Mouse (Mus musculus): ENCODE measurements around the gene Cuzd1. TPM values are rescaled to one million over a fixed set of nuclear protein-coding genes. Genes with fewer than 3 reads are reported as not detected.

Gene Cuzd1
- not detected in 2 replicates for polyA plus RNA-seq (2012)

DNA sequence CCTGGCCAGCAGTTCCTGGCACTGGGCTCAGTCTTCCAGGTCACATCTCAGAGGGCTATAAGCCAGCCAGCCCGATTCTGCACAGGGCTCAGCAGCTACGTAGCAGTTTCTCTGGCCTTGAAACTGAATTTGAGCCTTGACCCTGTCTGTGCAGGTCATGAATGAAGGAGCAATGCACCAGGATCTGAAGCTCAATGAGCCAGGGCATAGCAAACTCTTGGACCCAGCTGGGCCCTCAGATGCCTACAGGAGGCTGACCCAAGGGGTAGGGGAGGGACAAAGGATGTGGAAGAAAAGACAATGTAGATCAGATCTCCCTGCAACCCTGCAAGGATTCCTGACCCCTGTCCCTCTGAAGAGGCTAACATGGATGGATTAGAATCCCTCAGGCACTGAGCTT, at the start of gene Cuzd1:
TSS of gene Cuzd1 (minus strand) at position 101 of the 400 bp plus-strand sequence.
- no peak for TF ChIP-seq GATA1 (IDR thresholded peaks at IDR 0.05; ENCODE audit: low read length)

DNA sequence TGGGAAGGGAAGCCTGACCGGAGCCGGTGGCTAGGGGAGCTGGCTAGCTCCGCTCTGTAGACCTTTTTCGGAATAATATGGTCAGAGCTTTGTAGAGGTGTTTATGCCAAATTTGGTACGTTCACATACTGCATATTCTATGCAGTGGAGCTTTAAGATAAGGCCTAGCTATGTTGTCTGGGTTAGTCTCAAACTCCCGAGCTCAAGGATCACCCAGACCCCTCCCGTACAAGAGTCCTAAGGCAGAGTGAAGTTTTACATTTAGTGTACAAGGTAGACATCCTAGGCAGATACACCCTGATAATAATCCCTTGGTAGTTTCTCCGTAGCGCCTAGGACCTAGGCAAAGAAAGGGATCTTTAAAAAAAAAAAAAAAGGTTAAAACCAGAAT, 49.4 kb upstream of the Cuzd1 start:
- no peak for TF ChIP-seq GATA1 (IDR thresholded peaks at IDR 0.05; ENCODE audit: low read length)

DNA sequence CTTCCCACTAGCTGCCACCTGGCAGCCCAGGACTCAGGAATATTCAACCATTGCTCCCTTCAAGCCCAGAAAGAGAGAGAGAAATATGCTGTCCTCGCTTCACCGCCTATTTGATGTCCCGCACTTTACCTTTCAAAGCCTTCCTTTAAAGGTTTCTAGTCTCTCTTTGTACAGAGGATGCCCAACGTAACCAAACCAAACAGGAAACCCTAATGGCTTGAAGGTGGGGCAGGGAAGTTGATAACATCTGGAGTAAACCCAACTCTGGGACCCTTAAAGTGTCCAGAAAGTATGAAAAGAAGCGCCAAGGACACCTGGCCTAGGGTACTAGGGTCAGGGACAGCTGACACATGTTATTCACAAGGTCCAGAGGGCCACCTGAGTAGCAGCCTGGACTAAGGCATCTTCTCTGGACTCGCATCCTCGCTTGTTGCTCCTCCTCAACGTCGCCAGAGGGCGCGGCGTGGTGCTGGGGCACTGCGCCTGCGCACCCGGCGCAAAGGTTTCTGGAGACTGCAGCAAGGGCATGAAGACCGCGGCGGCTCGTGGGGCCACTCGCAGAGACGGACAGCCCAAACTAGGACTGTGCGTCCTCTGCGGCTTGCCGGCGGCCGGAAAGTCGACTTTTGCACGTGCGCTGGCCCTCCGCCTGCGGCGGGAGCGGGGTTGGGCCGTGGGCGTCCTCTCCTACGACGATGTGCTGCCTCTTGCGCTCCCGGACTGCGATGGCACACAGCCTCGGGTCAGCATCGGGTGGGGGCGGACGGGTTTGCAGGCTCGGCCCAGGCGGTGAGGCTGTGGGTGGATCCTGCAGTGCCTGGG, 48.8 kb upstream of the Cuzd1 start, which contains the start of gene Pstk:
TSS of gene Pstk (plus strand) at position 494 of the 822 bp plus-strand sequence.
- no peak for TF ChIP-seq GATA1 (IDR thresholded peaks at IDR 0.05; ENCODE audit: low read length)

- no peak for TF ChIP-seq GATA1 (IDR thresholded peaks at IDR 0.05; ENCODE audit: low read length)
Observed at GRCm38 (mm10) chr7:131364131-131364530, 42.0 kb upstream of the Cuzd1 start.

DNA sequence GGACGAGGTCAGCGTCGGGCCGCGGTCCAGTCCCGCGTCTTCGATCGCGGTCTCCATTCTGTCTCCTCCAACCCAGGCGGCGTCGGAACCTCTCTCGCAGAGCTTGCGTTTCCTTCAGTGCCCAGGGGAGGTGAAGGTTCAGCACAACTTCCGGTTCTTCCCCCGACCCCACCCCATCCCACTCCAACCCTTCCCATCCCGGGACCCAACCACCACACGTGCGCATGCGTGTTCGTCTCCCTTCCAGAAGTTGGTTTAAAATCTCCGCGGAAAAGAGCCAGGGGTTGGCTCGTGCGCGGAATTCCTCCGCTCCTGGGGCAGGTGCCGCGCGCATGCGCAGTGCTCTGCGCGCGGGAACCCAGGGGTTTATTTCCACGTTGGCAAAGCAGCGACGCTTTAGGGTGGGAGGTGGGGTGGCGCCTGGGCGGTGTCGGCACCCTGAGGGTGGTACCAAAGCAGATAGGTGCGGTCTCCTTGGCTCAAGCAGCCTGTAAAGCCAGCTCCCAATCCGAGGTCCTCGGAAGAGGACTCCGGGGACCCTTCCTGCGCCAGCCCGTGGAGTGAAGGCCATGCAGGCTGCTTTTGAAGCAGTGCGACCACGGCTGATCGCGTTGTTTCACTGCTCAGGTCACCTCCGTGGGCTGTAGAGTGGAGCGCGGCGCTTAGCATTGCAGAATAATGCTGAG, 40.7 kb upstream of the Cuzd1 start, which contains the start of gene 2310057M21Rik:
TSS of gene 2310057M21Rik (minus strand) at position 145 of the 686 bp plus-strand sequence.
- TF ChIP-seq GATA1 (IDR thresholded peaks at IDR 0.05; ENCODE audit: low read length) = no peak

- TF ChIP-seq GATA1 (IDR thresholded peaks at IDR 0.05; ENCODE audit: low read length) = no peak
Observed at GRCm38 (mm10) chr7:131362269-131362614, 40.1 kb upstream of the Cuzd1 start.

DNA sequence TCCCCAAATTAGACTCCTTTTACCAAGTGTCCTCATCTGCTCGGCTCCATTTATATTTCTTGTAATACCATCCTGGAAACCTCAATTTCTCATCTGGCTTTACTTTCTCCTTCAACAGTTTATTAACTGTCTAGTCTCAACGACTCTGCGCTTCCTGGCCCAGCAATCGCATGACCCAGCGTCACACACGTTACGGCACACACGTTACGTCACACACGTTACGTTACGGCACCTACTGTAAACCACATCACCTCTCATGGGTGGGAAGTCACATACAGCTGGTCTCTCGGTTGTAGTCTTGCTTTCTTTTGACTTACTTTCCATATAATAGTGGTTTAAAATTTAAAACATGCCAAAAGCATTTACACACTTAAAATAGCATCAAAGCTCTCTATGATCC, 34.0 kb upstream of the Cuzd1 start:
- TF ChIP-seq GATA1 (IDR thresholded peaks at IDR 0.05; ENCODE audit: low read length) = no peak

DNA sequence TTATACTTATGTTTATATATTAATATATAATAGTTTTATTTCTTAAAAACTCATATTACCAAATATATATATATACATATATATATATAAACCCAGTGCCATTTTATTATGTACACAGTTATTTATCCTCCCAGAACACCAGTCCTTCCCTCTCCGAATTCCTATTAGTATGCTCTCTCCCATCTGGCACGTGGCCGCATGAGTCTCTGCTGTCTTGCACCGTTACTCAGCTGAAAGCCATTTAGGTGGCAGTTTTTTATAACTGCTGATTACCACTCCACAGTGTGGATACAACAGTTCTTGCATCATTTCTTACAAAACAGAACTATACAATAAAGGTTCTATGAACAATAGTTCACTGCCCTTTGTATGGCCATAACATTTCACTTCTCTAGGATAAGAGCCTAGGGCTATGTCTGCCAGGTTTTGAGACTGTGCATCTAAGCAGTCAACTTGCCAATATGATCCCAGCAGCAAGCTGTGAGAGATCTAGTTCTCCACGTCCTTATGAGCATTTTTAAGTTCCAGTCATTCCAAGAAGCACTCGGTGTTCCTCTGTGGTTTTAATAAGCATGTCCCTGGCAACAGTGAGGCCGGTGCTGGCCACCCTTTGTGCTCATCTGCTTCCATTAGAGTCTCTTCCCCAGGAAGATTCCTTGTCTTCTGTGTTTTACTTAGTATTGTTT, 23.9 kb upstream of the Cuzd1 start:
- TF ChIP-seq GATA1 (IDR thresholded peaks at IDR 0.05; ENCODE audit: low read length) = no peak

GRCm38 (mm10) chr7:131337502-131338068, 15.5 kb upstream of the Cuzd1 start:
- TF ChIP-seq GATA1 (IDR thresholded peaks at IDR 0.05; ENCODE audit: low read length) = no peak

- TF ChIP-seq GATA1 (IDR thresholded peaks at IDR 0.05; ENCODE audit: low read length) = no peak
Observed at GRCm38 (mm10) chr7:131333564-131333963, 11.5 kb upstream of the Cuzd1 start, which contains the start of gene Fam24a. TSS of gene Fam24a (plus strand) at chr7:131333864.

- TF ChIP-seq GATA1 (IDR thresholded peaks at IDR 0.05; ENCODE audit: low read length) = no peak
Observed at GRCm38 (mm10) chr7:131331688-131332087, 9.6 kb upstream of the Cuzd1 start.

DNA sequence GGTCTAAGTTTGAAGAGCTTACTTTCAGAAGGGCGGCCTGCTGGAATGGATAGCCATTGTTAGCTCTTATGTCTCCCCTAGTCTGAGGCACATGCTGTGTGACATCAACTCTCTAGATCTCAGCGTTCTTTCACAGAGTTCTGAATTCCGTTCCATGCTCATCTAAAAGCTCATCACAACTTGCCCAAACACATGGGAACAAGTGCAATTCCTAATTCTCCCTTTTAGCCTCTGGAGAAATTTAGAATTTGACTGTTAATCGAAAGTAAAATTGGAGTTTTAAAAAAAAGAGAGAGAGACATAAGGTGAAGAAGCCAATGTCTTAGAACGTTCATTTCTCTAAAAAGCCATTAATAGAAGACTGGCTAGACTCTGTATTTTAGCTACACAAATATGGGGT, 7.3 kb upstream of the Cuzd1 start, which contains the start of gene Fam24b:
TSS of gene Fam24b (minus strand) at position 101 of the 400 bp plus-strand sequence.
- TF ChIP-seq GATA1 (IDR thresholded peaks at IDR 0.05; ENCODE audit: low read length) = no peak

DNA sequence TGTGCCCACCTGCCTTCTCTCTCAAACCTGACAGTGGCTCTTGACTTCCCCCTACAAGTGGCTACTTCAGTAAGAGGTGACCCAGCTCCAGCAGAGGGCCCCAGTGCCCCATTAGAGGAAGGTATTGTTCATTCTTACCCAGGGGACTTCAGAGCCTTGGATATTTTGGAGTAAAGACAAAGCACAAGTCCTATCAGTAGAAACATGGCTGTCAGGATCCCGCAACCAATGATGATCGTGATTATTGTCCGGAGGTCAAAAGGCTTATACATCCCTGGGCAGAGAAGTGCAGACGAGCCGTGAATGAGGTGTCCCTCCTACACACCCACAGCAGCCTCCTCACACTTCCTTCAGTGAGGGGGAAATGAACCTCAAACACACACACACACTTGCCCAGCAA, 5.0 kb upstream of the Cuzd1 start:
- no peak for TF ChIP-seq GATA1 (IDR thresholded peaks at IDR 0.05; ENCODE audit: low read length)

DNA sequence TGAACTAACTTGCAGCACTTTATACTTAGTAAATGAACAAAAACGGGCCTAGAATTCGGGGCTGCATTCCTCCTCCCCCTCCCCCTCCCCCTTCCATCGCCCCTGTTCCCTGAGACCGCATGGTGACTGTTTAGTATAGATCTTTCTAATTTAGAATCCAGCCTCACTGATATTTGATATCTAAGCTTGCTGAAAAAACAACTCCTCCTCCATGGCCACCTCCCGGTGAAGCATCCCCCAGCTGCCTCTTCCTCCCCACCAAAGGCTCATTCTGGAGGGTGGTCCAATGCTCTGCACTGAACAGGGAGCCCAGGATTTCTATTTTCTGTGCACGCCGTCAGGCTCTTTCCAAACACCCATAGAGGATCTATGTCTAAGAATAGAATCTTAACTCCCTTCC, 3.8 kb downstream of the Cuzd1 start:
- TF ChIP-seq GATA1 (IDR thresholded peaks at IDR 0.05; ENCODE audit: low read length) = no peak

- no peak for TF ChIP-seq GATA1 (IDR thresholded peaks at IDR 0.05; ENCODE audit: low read length)
Observed at GRCm38 (mm10) chr7:131317587-131317986, 4.5 kb downstream of the Cuzd1 start.

- no peak for TF ChIP-seq GATA1 (IDR thresholded peaks at IDR 0.05; ENCODE audit: low read length)
Observed at GRCm38 (mm10) chr7:131314493-131314892, 7.6 kb downstream of the Cuzd1 start.

All from G1E-ER4 (cell line).